Mouse (Mus musculus) frontal cortex, postnatal 36 days (tissue): ENCODE data around the gene Patl1.
A peak's percentile ranks its signal among the peaks of the same experiment; 100 is the strongest.
"Not testable (repeated sequence)": the region's sequence is repeated elsewhere in the genome, so short reads cannot be mapped to it uniquely, and the experiment has no call there.

ENCODE experiments used
- DNase-seq, 2 experiments: peaks; one replicate each; pipeline ENCODE4 v3.0.0; 2022; ENCODE audit warnings: low spot score in 2 of 2

The Patl1 gene

DNA sequence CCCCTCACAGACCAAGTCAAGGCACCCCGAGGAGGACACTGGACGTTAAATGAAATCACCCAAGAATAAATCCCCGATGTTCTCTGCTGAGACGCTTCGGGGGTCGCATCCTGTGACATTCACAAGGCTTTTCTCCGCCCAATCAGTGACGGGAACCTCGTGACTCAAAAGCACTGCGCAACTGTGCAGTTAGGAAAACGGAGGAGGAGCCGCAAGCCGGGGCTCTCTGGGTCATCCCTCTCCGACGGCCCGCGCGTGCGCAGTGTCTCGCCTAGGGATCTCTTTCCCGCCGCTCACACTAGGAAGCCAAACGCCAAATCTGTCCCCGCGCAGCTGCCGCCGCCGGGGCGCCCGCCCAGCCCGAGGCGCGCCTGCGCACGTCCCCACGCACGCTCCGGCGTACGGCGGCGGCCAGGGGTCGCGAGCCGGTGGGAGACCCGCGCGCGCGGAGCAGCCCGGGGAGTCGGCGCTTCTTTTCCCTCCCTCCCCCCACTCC, at the start of gene Patl1:
TSS of gene Patl1 (plus strand) at position 363 of the 496 bp plus-strand sequence.
- peak; percentile 97 to 98 for DNase-seq

DNA sequence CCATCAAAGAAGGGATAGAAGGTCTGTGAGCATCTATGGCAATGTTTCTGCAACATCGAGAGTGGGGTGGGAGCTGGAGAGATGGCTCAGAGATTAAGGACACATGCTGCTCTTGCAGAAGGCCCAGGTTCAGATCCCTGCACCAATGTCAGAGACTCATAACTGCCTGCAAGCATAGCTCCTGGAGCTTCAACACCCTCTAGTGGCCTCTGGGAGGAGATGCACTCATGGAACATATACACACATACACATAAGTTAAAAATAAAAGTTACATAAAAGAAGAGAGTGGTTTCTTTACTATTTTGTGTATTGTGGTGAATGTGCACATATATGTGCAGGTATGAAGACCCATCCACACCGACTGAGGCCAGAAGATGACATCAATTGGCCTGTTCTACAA, 44.4 kb upstream of the Patl1 start:
- no peak for DNase-seq

DNA sequence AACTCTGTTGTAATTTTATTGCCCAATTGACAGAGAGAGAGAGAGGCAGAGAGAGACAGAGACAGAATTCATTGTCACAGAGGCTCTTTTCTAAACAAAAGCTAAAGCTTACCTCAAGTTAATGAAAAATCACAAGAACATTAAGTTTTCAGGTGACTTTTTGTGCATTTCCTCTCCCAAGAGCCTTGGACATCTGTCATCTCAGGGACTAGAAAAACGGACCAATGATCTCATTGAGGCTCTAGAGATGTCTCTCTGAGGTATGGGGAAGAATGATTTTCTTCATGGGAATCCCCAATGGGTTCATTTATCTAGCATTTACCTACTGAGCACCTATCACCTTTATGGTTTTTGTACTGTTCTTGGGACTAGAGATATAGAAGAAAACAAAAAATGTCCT, 37.2 kb upstream of the Patl1 start, which contains the start of gene Olfr1419:
TSS of gene Olfr1419 (minus strand) at position 101 of the 400 bp plus-strand sequence.
- DNase-seq, result no peak

DNA sequence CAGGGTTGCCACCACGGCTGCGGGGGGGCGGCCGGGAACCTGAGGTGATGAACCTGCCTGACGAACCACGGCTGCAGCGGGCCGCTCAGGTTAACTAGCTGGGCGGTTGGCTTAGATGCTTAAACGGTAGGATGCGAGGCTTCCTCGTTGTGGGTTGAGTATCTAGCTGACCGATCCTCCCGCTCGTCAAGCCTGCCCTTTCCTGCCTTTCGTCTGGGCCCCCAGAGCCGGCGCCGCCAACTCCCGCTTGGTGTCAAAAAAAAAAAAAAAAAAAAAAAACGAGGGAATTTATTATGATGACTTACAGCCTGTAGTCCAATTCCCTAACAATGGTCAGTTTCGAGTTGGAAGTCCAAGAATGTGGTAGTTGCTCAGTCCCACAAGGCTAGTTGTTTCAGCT, 33.8 kb upstream of the Patl1 start:
- not testable (repeated sequence) for DNase-seq

DNA sequence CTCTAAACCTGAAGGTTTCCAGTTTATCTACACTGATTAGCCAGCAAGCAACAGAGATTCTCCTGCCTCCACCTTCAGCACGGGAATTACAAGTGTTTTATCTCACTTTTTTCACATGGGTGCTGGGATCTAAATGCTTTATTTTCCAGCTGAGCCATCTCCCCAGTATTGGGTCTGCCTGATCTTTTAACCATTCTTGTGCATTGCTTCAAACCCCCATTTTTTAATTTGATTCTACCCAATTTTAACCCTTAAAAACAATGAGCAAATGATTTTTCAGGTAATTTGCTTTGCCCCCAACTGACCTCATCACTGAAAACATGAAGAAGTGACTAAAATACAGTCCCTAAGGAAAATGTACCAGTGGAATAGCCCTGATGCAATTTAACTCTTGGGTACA, 25.9 kb upstream of the Patl1 start, which contains the start of gene Olfr1420:
TSS of gene Olfr1420 (plus strand) at position 301 of the 400 bp plus-strand sequence.
- no peak for DNase-seq

DNA sequence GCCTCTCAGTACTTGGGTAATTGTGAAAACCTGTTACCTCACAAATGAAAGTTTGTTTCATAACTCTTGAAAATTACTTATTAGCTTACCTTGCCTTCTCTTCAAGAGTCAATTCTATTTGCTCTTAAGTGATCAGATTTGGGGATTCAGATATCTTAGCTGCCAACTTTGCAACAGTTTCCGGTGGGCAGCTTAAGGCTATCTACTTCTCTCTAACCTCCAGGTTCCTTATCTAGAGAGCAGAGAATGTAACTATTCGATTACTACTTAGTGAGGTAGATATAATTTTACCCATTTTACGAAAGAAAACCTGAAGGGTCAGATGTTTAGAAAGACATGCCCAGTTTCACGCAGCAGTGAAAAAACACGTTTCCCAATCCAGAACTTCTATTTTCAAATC, 1.2 kb upstream of the Patl1 start:
- DNase-seq, result no peak

DNA sequence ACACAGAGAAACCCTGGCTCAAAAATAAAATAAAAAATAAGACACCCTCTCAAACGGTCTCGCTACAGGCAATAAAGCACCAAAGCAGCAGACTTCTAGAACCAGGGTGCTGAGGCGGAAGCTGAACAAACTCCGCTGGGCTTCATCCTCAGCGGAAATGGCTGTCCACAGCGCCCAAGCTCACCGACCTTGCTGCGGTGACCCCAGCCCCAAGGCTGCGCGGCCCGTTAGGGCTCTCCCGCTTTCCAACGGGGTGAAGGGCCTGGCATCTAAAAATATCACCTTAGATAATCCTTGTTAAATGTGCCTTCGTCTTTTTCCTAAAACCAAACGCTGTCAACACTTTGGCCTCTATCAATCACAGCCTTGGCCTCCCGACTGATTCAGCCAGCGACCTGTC, 596 bp upstream of the Patl1 start:
- no peak for DNase-seq

DNA sequence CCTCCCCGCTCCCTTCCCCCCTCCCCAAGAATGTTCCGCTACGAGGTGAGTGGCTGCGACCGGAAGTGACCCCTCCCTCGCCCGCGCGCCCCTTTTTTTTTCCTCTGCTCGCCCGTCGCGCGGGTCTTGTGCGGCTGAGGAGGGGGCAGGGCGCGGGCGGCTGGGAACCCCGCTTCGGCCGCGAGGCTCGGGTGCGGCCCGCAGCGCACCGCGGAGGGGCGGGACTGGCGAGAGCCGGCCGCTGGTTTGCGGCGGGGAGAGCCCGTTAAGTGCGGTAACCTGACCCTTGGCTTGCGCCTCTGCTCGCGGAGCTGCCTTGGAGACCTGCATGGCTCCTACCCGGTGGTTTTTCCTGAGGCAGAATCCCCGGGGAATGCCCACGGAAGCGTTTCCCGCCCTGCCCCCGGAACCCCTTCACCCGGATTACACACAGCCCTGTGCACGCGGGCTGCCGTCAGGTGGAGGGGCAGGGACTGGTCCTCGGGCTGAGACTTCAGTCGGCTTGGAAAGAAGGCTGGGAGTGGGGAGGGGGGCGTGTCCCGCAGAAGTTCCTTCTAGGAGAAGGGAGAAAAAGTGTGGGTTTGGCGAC, 428 bp downstream of the Patl1 start:
- DNase-seq, result peak; percentile 30 to 31

DNA sequence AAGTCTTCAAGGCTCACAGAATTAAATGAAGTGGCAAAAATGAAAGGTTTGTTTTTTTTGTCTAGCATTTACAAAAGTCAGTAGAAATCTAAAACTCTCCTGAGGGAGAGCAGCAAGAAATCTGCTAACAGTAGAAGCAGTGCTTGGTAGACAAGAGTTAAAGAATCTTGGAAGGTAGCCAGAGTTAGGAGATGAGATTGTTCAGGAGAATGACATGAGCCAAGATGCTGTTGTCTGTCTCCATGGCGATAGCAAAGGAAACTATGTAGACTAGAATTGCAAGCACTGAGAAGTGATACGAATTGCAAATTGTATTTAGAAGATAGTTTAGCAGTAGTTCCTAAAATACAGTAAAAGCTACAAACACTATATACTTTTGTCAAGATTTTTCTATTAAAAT, 3.6 kb downstream of the Patl1 start:
- peak in 1 of 2 experiments; percentile 18 for DNase-seq

DNA sequence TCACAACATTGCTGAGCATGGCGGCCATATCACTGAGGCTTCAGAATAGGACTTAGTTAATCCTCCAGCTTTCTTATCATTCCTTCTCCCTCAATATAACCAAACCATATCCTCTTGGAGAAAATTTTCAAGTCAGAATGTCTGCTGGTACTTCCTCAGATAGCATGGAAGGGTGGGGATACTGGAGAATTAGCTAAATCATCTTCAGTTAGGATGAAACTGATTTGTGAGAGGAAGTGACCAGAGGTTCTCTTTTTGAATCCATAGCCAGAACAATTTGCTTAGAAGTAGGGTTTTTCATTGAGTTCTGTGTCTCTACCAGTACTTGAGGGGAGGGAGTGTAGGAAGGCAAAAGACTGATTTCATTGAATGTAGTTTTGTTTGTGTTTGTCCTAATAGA, 9.9 kb downstream of the Patl1 start:
- DNase-seq, result no peak

DNA sequence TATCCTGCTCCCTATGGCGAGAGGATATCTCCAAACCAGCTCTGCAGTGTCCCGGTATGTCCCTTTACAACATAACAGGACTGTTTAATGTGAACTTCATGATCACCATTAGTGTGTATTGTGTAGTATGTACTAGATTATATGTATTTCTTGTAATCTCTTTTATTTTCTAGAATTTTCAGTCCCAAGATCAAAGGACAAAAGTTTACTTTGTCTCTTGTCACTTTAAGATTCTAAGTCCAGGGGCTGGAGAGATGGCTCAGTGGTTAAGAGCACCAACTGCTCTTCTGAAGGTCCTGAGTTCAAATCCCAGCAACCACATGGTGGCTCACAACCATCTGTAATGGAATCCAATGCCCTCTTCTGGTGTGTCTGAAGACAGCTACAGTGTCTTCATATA, 10.3 kb downstream of the Patl1 start:
- DNase-seq, result not testable (repeated sequence)

DNA sequence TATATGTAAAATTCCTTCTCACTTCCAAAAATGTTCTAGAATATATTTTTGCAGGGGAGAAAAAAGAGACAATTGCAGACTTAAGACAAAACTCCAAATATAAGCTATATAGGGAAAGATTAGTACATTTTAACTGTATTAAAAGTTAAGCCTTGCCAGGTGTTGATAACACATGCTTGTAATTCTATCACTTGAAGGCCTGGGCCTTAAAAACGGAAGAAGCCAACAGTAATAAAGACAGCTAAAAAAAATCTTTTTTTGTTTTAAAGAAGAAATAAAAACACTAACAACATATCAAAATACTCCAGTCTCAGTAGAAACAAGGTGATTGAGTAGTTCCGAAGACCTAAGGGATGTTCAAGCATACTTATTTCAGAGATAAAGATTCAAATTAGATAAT, 14.2 kb downstream of the Patl1 start:
- no peak for DNase-seq

DNA sequence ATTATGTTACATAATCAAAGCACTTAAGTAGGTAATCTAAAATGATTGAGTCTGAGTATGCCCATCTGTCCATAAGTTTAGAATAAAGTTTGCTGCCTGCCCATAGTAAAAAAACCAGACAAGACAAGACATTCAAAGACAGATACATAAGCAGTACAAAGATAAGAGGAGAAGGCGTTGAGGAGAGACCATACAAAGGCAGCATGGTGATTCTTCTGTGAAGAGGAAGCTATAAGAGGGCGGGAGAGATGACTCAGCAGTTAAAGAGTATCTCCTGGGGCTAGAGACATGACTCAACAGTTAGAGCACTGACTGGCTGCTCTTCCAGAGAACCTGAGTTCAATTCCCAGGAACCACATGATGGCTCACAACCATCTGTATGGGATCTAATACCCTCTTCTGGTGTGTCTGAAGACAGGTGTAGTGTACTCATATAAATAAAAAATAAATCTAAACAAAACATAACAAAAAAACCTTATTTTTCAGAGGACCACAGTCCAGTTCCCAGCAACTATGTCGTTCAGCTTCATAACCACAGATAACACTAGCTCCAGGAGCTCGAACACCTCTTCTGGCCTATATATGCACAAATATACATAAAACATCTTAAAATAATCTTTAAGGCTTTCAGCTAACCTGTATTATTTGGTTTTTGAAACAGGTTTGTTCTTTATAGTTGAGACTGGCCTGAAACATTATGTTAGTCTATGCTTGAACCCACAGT, 16.0 kb downstream of the Patl1 start:
- no peak for DNase-seq

DNA sequence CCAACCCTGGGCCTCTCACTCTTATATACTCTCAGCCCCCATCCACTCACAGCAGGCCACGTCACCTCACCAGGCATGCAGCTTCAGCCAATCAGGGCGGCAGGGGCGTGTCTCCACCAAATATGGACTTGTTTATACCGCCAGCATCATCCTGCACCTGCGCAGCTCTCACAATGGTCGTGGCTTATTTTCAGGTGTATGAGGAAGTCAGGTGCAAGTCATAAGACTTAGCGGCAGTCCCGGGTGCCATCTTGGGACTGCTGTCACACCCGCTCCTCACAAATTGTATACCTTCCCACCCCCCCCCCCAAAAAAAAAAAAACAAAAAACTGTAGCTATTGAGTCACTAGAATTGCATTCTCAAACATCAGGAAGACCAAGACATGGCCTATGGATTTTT, 34.3 kb downstream of the Patl1 start:
- not testable (repeated sequence) for DNase-seq

DNA sequence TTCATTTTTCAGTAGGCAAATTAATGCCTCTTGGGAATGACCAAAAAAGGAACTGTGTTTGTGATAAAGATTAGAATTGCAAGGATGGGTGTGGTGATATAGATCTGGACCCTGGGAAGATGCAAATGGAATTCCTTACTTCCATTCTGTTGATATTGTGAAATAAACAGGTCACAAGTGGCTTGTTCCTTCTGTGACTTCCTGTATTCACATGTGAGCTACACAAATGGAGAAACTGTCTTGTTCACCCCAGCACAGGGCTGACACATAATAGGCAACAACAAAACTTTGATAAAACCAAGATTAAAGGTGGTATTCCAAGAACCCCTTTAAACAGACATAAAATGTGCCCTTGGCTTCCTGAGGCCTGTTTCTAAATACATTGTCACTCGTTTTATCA, 37.7 kb downstream of the Patl1 start:
- DNase-seq, result no peak

DNA sequence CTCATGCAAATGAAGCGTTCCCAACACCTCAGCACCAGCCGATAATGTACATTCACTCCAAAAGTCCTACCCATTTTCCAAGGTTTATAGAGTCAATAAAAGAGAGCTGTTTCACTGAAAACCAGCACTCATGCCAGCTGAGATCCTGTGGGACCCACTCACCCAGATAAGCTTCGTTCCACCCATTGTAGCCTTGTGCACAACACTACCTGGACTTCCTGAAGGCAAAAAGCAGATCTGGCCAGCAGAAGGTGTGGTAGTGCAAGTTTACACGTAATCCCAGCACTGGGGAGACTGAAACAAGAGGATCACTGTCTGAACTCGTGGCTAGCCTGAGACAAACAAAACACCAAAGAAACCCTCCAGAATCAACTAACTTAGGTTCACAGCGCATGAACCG, 38.5 kb downstream of the Patl1 start:
- DNase-seq, result no peak

DNA sequence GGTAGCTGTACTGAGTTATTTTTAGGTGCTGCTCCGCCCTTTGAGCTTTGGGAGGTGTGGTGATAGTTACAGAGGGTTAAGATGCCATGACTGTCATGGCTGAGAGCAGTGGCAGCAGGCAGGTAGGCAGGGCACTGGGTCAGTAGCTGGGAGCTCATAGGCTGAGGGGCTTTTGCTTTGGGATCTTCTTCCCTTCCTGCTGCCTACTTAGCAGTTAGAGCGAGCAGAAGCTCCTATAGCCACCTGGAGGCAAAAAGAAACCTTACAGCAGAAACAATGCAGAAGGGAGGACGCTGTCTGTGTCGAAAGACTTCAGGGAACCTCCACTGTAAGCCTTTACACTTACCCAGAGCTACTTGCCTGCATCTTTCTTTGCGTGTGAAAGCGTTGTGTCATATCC, 42.0 kb downstream of the Patl1 start:
- no peak for DNase-seq

DNA sequence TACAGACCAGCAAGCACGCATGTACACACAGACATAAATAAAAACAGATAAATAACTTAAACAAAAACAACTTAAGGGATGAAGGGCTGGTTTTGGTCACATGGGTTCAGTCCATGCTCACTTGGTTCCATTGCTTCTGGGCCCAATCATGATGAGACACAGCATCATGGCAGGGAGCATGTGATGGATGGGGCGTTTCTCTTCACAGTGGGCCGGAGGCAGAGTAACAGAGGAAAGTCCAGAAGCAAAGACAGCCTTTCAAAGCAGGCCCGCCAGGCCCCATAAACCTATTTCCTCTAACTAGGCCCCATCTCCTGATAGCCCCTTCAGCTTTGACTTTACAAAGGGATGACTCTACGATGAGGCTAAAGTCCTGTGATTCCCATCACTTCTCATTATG, 44.4 kb downstream of the Patl1 start:
- no peak for DNase-seq

DNA sequence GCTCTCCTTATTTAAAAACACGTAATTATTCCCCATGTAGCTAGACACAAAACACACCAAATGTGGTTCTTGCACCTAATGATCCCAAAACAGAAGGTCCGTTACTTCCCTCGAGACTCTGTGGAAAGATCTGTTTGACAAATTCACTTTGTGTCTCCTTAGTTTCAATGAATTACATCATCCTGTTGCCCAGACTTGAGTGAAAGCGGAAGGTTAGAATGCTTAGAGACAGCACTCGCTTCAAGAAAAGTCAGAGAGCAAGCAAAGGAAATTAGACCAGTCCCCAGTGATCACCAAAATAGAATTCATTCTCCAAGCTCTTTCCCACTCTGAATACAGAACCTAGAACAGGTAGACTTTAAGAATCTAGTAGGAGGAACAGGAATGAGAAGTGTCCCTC, 45.2 kb downstream of the Patl1 start:
- no peak for DNase-seq

DNA sequence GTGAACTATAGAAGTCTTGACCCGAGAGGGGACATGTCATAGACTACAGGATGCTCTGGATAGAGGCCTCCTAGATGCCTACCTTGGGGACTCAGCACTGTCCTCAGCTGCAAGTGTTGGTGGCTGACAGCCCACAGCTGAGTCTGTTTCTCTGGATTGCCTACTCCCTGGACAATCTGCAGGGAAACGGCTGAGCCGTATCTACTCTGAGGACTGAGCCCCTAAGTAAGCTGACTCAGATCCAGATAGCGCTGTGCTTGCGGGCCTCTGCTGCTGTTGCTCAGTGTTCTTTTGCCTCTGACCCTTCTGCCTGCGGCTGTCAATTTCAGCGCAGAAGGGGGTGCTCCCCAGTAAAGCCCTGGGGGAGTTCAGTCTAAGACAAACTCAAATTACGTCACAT, 45.6 kb downstream of the Patl1 start:
- DNase-seq, result no peak

DNA sequence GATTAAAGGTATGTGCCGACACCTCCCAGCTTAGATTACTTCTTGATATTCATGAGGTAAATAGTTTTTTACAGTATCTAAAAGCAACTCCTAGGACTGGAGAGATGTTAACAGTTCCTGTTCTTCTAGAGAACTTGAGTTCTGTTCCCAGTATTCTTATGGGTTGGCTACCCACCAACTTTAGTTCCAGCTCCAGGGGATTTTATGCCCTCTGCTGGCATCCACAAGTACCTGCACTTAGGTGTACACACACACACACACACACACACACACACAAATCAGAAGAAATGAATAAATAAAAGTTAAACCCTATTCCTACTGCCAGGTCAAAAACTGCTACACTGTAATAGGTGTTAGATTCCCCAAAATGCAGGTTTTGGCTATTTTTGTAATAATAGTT, 52.1 kb downstream of the Patl1 start:
- no peak for DNase-seq

DNA sequence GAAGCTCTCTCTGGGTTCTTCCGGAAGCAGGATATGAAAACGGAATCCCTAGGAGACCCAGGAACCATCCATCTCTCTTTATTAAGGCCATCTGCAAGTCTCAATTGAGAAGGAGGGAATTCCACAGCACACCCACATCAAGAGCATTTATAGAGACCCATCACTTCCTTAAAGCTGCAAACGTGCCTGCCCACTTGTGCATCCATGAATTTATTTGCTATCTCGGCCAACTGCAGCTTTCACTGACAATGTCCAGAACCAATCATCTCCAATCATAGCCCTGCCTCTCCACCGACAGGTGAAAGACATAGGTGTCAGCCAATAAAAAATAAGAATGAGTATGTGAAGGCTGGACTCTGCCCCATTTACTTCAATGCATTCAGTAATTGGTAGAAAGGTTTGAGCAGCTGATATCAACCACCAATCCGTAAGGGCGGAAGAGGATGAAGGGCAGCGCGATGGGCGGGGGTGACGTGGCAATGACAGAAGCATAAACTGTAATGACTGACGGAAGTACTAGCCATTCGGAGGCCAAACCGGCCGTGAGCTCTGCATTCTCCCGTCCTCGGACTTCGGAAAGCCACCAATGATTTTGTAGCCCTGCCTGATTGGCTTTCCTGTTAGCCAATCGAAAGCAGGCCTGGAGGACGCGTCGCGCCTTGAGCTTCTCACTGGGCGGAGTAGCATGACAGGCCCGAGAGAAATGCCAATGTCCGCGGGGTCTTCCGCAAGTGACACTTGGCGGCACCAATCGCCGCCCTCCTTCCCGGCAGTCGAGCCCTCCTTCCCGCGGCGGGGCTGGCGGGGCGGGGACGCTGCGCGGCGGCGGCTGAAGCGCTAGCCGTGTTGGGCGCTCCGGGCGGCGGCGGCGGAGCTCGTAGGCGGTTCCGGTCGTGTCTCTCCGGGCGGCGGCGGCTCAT, 53.1 kb downstream of the Patl1 start, which contains the start of gene Osbp:
TSS of gene Osbp (plus strand) at position 919 of the 920 bp plus-strand sequence.
- peak; percentile 99 to 100 for DNase-seq
